8 mouse cellular contexts compared by ENCODE assay signal in the genomic region with DNA sequence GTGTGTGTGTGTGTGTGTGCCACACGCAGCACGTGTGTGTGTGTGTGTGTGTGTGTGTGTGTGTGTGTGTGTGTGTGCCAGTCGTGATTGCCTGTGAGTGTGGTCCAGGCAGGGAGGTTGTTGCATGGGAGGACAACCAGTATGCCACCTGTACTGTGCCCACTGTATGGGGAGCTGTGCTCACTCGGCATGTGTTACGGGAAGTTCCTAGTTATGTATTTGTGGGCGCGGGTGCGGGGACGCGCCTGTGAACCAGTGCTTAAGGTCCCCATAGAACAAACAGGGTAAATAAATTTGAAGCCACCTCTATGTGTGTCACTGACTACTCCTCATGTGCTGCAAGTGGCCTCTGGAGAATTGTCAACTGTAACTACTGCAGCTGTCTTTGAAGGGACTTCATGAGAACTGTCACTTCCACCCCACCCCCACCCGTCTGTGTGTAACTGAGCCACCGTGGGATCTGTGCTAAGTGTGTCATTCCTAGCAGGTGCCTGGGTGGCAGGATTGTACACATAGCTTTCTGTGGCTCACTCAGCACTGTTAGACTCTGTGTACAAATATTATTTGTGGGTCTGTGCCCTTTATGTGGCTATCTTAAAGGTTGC. TPM values are rescaled to one million over a fixed set of nuclear protein-coding genes. Genes with fewer than 3 reads are reported as not detected.
DNase-seq lines count a peak whose midpoint lies in the region; ATAC-seq lines count a peak whose summit lies in the region.

No protein-coding gene starts in this region.

- H3K27me3 ChIP-seq in kidney, embryonic 16.5 days (ENCODE audit: insufficient read depth, low read length), result no peaks in the 10 kb centered on the region
- H3K27me3 ChIP-seq in heart, embryonic 15.5 days, result no peaks in the 10 kb centered on the region
- no peaks in the 10 kb centered on the region for H3K27me3 ChIP-seq in liver, embryonic 16.5 days (ENCODE audit: control insufficient read depth, insufficient read depth, low read depth, low read length)

- no peak for DNase-seq in kidney, postnatal 36 days
- peak; percentile 55 for DNase-seq in Muller cell, postnatal 12 days (ENCODE audit: inconsistent ontology term)
- no peak for DNase-seq in adrenal gland, postnatal 10 days
- DNase-seq in adrenal gland, adult (ENCODE audit: inconsistent age in 2 of 2, low spot score in 1 of 2), result no peak
- no peak for DNase-seq in gastrocnemius, postnatal 10 days

- peak; percentile 7 for ATAC-seq in kidney, embryonic 16.5 days (ENCODE audit: low FRiP score, low TSS enrichment)
- no peak for ATAC-seq in heart, embryonic 15.5 days (replicated peaks; ENCODE audit: insufficient number of reproducible peaks, insufficient read depth, low FRiP score, low read depth)
- 0 out of 2 replicates have a peak, but pooled peaks have one; percentile 1 for ATAC-seq in liver, embryonic 16.5 days (ENCODE audit: low read depth)

- WGBS in kidney, embryonic 16.5 days, result 43% methylated on average over 9 of the region's 12 CpGs
- 28% methylated on average over 10 of the region's 12 CpGs for WGBS in heart, embryonic 15.5 days
- 10% methylated on average over 11 of the region's 12 CpGs for WGBS in liver, embryonic 16.5 days (ENCODE audit: insufficient replicate concordance)

- no peaks in the 10 kb centered on the region for H3K9me3 ChIP-seq in kidney, embryonic 16.5 days (ENCODE audit: low read length)
- no peaks in the 10 kb centered on the region for H3K9me3 ChIP-seq in heart, embryonic 15.5 days (replicated peaks)
- no peaks in the 10 kb centered on the region for H3K9me3 ChIP-seq in liver, embryonic 16.5 days (replicated peaks; ENCODE audit: control insufficient read depth, low read length)

- H3K4me3 ChIP-seq in kidney, embryonic 16.5 days (ENCODE audit: low read length), result peak overlapping the region; percentile 43; the same call in 1 of the 2 replicates
- H3K4me3 ChIP-seq in heart, embryonic 15.5 days, result peak overlapping the region; percentile 41
- H3K4me3 ChIP-seq in liver, embryonic 16.5 days (ENCODE audit: low read depth, low read length), result peak overlapping the region; percentile 58

- peak overlapping the region; percentile 62 for H3K9ac ChIP-seq in kidney, embryonic 16.5 days (replicated peaks; ENCODE audit: low read length)
- H3K9ac ChIP-seq in heart, embryonic 15.5 days, result peak overlapping the region; percentile 38
- H3K9ac ChIP-seq in liver, embryonic 16.5 days (ENCODE audit: low read depth, low read length), result peak overlapping the region; percentile 50

- H3K27ac ChIP-seq in kidney, embryonic 16.5 days (ENCODE audit: low read length), result peak overlapping the region; percentile 100
- H3K27ac ChIP-seq in heart, embryonic 15.5 days, result peak overlapping the region; percentile 98
- H3K27ac ChIP-seq in liver, embryonic 16.5 days (ENCODE audit: low read length), result peak overlapping the region; percentile 97

- H3K36me3 ChIP-seq in kidney, embryonic 16.5 days (ENCODE audit: insufficient read depth, low read length), result peaks cover 14% of the 10 kb centered on the region; the same call in 1 of the 2 replicates
- peaks cover 2% of the 10 kb centered on the region; the same call in 1 of the 2 replicates for H3K36me3 ChIP-seq in heart, embryonic 15.5 days
- H3K36me3 ChIP-seq in liver, embryonic 16.5 days (ENCODE audit: control insufficient read depth, insufficient read depth), result peaks cover 3% of the 10 kb centered on the region; the same call in 1 of the 2 replicates

- H3K4me1 ChIP-seq in kidney, embryonic 16.5 days (ENCODE audit: insufficient read depth, low read length), result peaks cover 52% of the 10 kb centered on the region
- peaks cover 53% of the 10 kb centered on the region for H3K4me1 ChIP-seq in heart, embryonic 15.5 days (replicated peaks)
- peaks cover 84% of the 10 kb centered on the region for H3K4me1 ChIP-seq in liver, embryonic 16.5 days (ENCODE audit: control insufficient read depth, low read depth, low read length)

- peak overlapping the region; percentile 73 for H3K4me2 ChIP-seq in kidney, embryonic 16.5 days (replicated peaks; ENCODE audit: low read depth, low read length)
- H3K4me2 ChIP-seq in heart, embryonic 15.5 days, result peak overlapping the region; percentile 68
- H3K4me2 ChIP-seq in liver, embryonic 16.5 days (ENCODE audit: low read depth, low read length), result peak overlapping the region; percentile 96

RNA-seq across cellular contexts. Expression of a gene that starts 2.4 kb away (rescaled TPM):
- 16.1 and 18.4 TPM in 2 replicates for polyA plus RNA-seq in kidney, embryonic 16.5 days (2015; fragmentation: Nextera tagmentation; extraction: Ambion mirVana)
- polyA plus RNA-seq in heart, embryonic 15.5 days (2015; fragmentation: Nextera tagmentation; extraction: Ambion mirVana), result 13.6 and 14.7 TPM in 2 replicates
- 7.9 and 10.8 TPM in 2 replicates for polyA plus RNA-seq in liver, embryonic 16.5 days (2015; fragmentation: Nextera tagmentation; extraction: Ambion mirVana)
- 10 to 100 TPM; 11.4 to 27.2 TPM for total RNA-seq in adrenal gland, postnatal 10 days (2021)
- total RNA-seq in gastrocnemius, postnatal 10 days (2021), result 10 to 100 TPM in 1 of 2 experiments, 1 to 10 TPM in 1; 8.1 to 10.5 TPM

RNA-seq across cellular contexts. Expression of a gene that starts 10.1 kb away (rescaled TPM):
- polyA plus RNA-seq in kidney, embryonic 16.5 days (2015; fragmentation: Nextera tagmentation; extraction: Ambion mirVana), result 69.1 and 83.3 TPM in 2 replicates
- 34.3 and 46.7 TPM in 2 replicates for polyA plus RNA-seq in heart, embryonic 15.5 days (2015; fragmentation: Nextera tagmentation; extraction: Ambion mirVana)
- polyA plus RNA-seq in liver, embryonic 16.5 days (2015; fragmentation: Nextera tagmentation; extraction: Ambion mirVana), result 4.8 and 6.3 TPM in 2 replicates
- total RNA-seq in adrenal gland, postnatal 10 days (2021), result 10 to 100 TPM; 27.9 to 37.0 TPM
- 10 to 100 TPM; 18.7 to 30.0 TPM for total RNA-seq in gastrocnemius, postnatal 10 days (2021)

RNA-seq across cellular contexts. Expression of a gene that starts 10.1 kb away (rescaled TPM):
- 52.9 and 55.9 TPM in 2 replicates for polyA plus RNA-seq in kidney, embryonic 16.5 days (2015; fragmentation: Nextera tagmentation; extraction: Ambion mirVana)
- polyA plus RNA-seq in heart, embryonic 15.5 days (2015; fragmentation: Nextera tagmentation; extraction: Ambion mirVana), result 42.0 and 45.7 TPM in 2 replicates
- 20.5 and 21.6 TPM in 2 replicates for polyA plus RNA-seq in liver, embryonic 16.5 days (2015; fragmentation: Nextera tagmentation; extraction: Ambion mirVana)
- total RNA-seq in adrenal gland, postnatal 10 days (2021), result 10 to 100 TPM; 19.8 to 25.9 TPM
- total RNA-seq in gastrocnemius, postnatal 10 days (2021), result 10 to 100 TPM; 22.6 to 23.0 TPM

RNA-seq across cellular contexts. Expression of a gene that starts 10.3 kb away (rescaled TPM):
- polyA plus RNA-seq in kidney, embryonic 16.5 days (2015; fragmentation: Nextera tagmentation; extraction: Ambion mirVana), result 97.4 and 108 TPM in 2 replicates
- 66.8 and 73.0 TPM in 2 replicates for polyA plus RNA-seq in heart, embryonic 15.5 days (2015; fragmentation: Nextera tagmentation; extraction: Ambion mirVana)
- polyA plus RNA-seq in liver, embryonic 16.5 days (2015; fragmentation: Nextera tagmentation; extraction: Ambion mirVana), result 24.7 and 25.8 TPM in 2 replicates
- total RNA-seq in adrenal gland, postnatal 10 days (2021), result 10 to 100 TPM; 56.5 to 59.2 TPM
- 10 to 100 TPM; 36.5 to 46.2 TPM for total RNA-seq in gastrocnemius, postnatal 10 days (2021)

RNA-seq across cellular contexts. Expression of a gene that starts 32.0 kb away (rescaled TPM):
- 840 and 918 TPM in 2 replicates for polyA plus RNA-seq in kidney, embryonic 16.5 days (2015; fragmentation: Nextera tagmentation; extraction: Ambion mirVana)
- 534 and 573 TPM in 2 replicates for polyA plus RNA-seq in heart, embryonic 15.5 days (2015; fragmentation: Nextera tagmentation; extraction: Ambion mirVana)
- 531 and 598 TPM in 2 replicates for polyA plus RNA-seq in liver, embryonic 16.5 days (2015; fragmentation: Nextera tagmentation; extraction: Ambion mirVana)
- total RNA-seq in adrenal gland, postnatal 10 days (2021), result 1,000 to 10,000 TPM; 1,220 to 1,241 TPM
- 100 to 1,000 TPM; 757 to 807 TPM for total RNA-seq in gastrocnemius, postnatal 10 days (2021)
